Mouse (Mus musculus) retina, embryonic 14.5 days (tissue): Measurements from ENCODE around the gene H2-Q2.
A peak's percentile ranks its signal among the peaks of the same experiment; 100 is the strongest.
"Not testable (repeated sequence)": the region's sequence is repeated elsewhere in the genome, so short reads cannot be mapped to it uniquely, and the experiment has no call there.

Experiments used
- DNase-seq: peaks from one replicate; pipeline ENCODE4 v3.0.0-alpha.2; 2015; ENCODE audit warnings: low spot score

H2-Q2 gene

GRCm38 (mm10) chr17:35379369-35379728 lies 37.3 kb downstream of the H2-Q2 start, which contains the start of gene H2-Q4:
H2-Q4 (plus strand) TSS chr17:35379617.
- peak; percentile 64 for DNase-seq

DNA sequence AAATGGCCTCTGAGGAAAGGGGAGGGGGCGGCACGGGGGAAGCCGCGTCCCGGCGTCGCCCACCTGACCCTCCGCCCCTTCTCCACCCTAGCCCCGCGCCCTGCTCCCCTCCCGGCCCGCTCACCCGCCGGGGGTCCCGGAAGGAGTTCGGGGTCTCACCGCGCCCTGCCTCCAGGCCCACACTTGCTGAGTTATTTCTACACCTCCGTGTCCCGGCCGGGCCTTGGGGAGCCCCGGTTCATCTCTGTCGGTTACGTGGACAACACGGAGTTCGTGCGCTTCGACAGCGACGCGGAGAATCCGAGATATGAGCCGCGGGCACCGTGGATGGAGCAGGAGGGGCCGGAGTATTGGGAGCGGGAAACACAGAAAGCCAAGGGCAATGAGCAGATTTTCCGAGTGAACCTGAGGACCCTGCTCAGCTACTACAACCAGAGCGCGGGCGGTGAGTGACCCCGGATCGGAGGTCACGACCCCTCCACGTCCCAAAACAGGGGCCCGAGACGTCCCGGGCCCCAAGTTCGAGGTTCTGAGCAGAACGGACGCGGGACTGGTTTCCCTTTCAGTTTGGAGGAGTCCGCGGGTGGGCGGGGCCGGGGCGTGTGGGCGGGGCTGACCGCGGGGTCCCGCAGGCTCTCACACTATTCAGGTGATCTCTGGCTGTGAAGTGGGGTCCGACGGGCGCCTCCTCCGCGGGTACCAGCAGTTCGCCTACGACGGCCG lies 37.8 kb downstream of the H2-Q2 start:
- DNase-seq: peak; percentile 44

DNA sequence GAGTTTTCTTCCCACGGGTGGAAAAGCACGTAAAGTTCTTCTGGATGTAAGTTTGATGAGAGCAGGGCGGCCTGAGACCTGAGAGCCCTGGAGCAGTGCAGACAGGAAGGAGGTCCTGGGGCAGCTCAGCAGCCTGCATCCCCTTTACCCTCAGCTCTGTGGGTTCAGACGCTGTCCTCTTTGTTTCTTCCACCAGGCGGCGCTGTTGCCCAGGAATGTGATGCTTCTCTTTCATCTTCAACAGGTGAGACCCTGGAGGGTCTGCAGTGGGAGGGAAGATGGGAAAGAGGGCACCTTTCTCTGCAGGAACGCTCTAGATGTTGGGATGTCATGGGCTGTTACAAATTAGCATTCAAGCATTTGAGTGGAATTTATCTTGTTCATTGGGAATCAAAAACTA lies 47.8 kb downstream of the H2-Q2 start:
- peak; percentile 27 for DNase-seq

DNA sequence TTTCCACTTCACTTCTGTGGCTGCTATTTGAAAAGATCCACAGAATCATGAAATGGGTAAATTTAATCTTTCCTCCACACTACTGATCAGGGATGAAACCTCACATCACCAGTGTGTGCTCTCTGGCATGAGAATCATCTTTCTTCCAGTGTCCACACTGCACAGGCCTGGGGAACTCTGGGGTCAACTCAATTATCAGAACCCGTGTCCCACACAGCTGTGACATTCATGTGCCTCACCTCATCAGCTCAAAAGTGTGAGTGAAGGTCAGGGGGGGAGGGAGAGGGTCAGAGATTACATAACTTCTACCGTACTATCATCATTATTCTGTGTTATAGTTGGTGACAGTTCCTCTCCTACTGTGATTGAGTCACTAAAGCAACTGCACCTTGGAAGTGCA lies 50.6 kb downstream of the H2-Q2 start:
- not testable (repeated sequence) for DNase-seq

GRCm38 (mm10) chr17:35393864-35394800 lies 52.1 kb downstream of the H2-Q2 start:
- DNase-seq: not testable (repeated sequence)
